ENCODE assay signal across 10 mouse cellular contexts in genomic region chr9:46067691-46068090, GRCm38 (mm10). TPM values are rescaled to one million over a fixed set of nuclear protein-coding genes. Genes with fewer than 3 reads are reported as not detected.
DNase-seq lines count a peak whose midpoint lies in the region; ATAC-seq and TF ChIP-seq lines count a peak whose summit lies in the region.
"Had no signal": no experiment of that assay in that cellular context is flagged by ENCODE, and none has a peak within 500 bp of the region (broad histone marks: within the 10 kb centered on the region; RNA-seq: fewer than 3 reads in every experiment).

No protein-coding gene starts in this region.

- ATAC-seq in hindbrain, embryonic 14.5 days (ENCODE audit: low FRiP score): no peak
- no peak for ATAC-seq in embryonic facial prominence, embryonic 11.5 days (replicated peaks; ENCODE audit: insufficient number of reproducible peaks, low FRiP score, low TSS enrichment, low read depth)

- H3K27ac ChIP-seq in hindbrain, embryonic 10.5 days: no peak overlapping the region
- no peak overlapping the region for H3K27ac ChIP-seq in hindbrain, embryonic 14.5 days
- no peak overlapping the region for H3K27ac ChIP-seq in embryonic facial prominence, embryonic 11.5 days (replicated peaks; ENCODE audit: low read depth, low read length)
- H3K27ac ChIP-seq in liver, adult 2 months (replicated peaks; ENCODE audit: insufficient read depth, low read depth, low read length): peak overlapping the region; percentile 63
- H3K27ac ChIP-seq in heart, adult 2 months: no peak overlapping the region
- H3K27ac ChIP-seq: neural tube, embryonic 12.5 days had no signal

- H3K4me2 ChIP-seq in hindbrain, embryonic 14.5 days (replicated peaks): no peak overlapping the region
- H3K4me2 ChIP-seq in embryonic facial prominence, embryonic 11.5 days (ENCODE audit: low read depth, low read length): no peak overlapping the region
- H3K4me2 ChIP-seq: neural tube, embryonic 12.5 days had no signal

- no peak for TF ChIP-seq CTCF in liver, adult 2 months (IDR thresholded peaks at IDR 0.05; ENCODE audit: low read depth, low read length)
- no peak for TF ChIP-seq CTCF in heart, adult 2 months (IDR thresholded peaks at IDR 0.05)

- H3K79me2 ChIP-seq in liver, adult 2 months (ENCODE audit: control insufficient read depth, insufficient read depth, low read length): peaks cover 55% of the 10 kb centered on the region
- peaks cover 21% of the 10 kb centered on the region for H3K79me2 ChIP-seq in heart, adult 2 months (replicated peaks; ENCODE audit: control insufficient read depth, insufficient read depth, low read length)

- H3K4me3 ChIP-seq in hindbrain, embryonic 10.5 days: no peak overlapping the region
- no peak overlapping the region for H3K4me3 ChIP-seq in hindbrain, embryonic 14.5 days (replicated peaks; ENCODE audit: low read length)
- H3K4me3 ChIP-seq in embryonic facial prominence, embryonic 11.5 days (ENCODE audit: low read depth, low read length): no peak overlapping the region
- H3K4me3 ChIP-seq in liver, adult 2 months (ENCODE audit: insufficient read depth, low read depth, low read length): no peak overlapping the region
- no peak overlapping the region for H3K4me3 ChIP-seq in heart, adult 2 months
- H3K4me3 ChIP-seq: neural tube, embryonic 12.5 days had no signal

- no peak for TF ChIP-seq EP300 in heart, adult 2 months (IDR thresholded peaks at IDR 0.05; ENCODE audit: insufficient read depth, low read depth, low read length)

- intact Hi-C loops in heart, adult 2 months (cut with DNase I): no loop called here

- H3K9me3 ChIP-seq in hindbrain, embryonic 10.5 days: no peaks in the 10 kb centered on the region
- H3K9me3 ChIP-seq in hindbrain, embryonic 14.5 days (ENCODE audit: control insufficient read depth, low read length): no peaks in the 10 kb centered on the region
- H3K9me3 ChIP-seq in embryonic facial prominence, embryonic 11.5 days (replicated peaks; ENCODE audit: control insufficient read depth, low read length): no peaks in the 10 kb centered on the region
- H3K9me3 ChIP-seq: neural tube, embryonic 12.5 days had no signal

- 69% methylated on average over 7 of the region's 7 CpGs for WGBS in hindbrain, embryonic 10.5 days
- WGBS in hindbrain, embryonic 14.5 days: 79% methylated on average over 7 of the region's 7 CpGs
- WGBS in embryonic facial prominence, embryonic 11.5 days: 47% methylated on average over 7 of the region's 7 CpGs
- WGBS in liver, adult 2 months: 40% methylated on average over 7 of the region's 7 CpGs
- WGBS in heart, adult 2 months: 61% methylated on average over 7 of the region's 7 CpGs

- peak; percentile 15 for DNase-seq in hindbrain, embryonic 10.5 days (ENCODE audit: low spot score)
- DNase-seq in hindbrain, embryonic 14.5 days (ENCODE audit: low spot score): no peak
- peak; percentile 50 for DNase-seq in embryonic facial prominence, embryonic 11.5 days (ENCODE audit: low spot score)
- DNase-seq in liver, adult 2 months (ENCODE audit: extremely low read depth, low read depth, low spot score): peak; percentile 71
- DNase-seq in retina, embryonic 14.5 days (ENCODE audit: low spot score): peak; percentile 24
- no peak for DNase-seq in heart, adult 2 months
- no peak for DNase-seq in frontal cortex, adult 2 months (ENCODE audit: extremely low spot score in 1 of 2, low spot score in 1 of 2)
- no peak for DNase-seq in layer of hippocampus, adult 9-10 months (ENCODE audit: low spot score)
- DNase-seq: cerebellum, adult 2 months had no signal

- no peaks in the 10 kb centered on the region for H3K36me3 ChIP-seq in hindbrain, embryonic 10.5 days
- H3K36me3 ChIP-seq in hindbrain, embryonic 14.5 days (replicated peaks; ENCODE audit: control insufficient read depth, insufficient read depth): no peaks in the 10 kb centered on the region
- no peaks in the 10 kb centered on the region for H3K36me3 ChIP-seq in embryonic facial prominence, embryonic 11.5 days (replicated peaks; ENCODE audit: control insufficient read depth, insufficient read depth, low read depth, low read length)
- no peaks in the 10 kb centered on the region for H3K36me3 ChIP-seq in liver, adult 2 months (ENCODE audit: control insufficient read depth, insufficient read depth, low read length)
- peaks cover 9% of the 10 kb centered on the region for H3K36me3 ChIP-seq in heart, adult 2 months (ENCODE audit: control insufficient read depth, insufficient read depth, low read length)
- H3K36me3 ChIP-seq: neural tube, embryonic 12.5 days had no signal

- no peaks in the 10 kb centered on the region for H3K27me3 ChIP-seq in hindbrain, embryonic 10.5 days (ENCODE audit: insufficient read depth, poor library complexity, severe bottlenecking)
- H3K27me3 ChIP-seq in hindbrain, embryonic 14.5 days (ENCODE audit: control insufficient read depth, insufficient read depth, low read length): no peaks in the 10 kb centered on the region
- no peaks in the 10 kb centered on the region for H3K27me3 ChIP-seq in embryonic facial prominence, embryonic 11.5 days (ENCODE audit: control insufficient read depth, insufficient read depth, low read length)
- no peaks in the 10 kb centered on the region for H3K27me3 ChIP-seq in liver, adult 2 months (ENCODE audit: control insufficient read depth, insufficient read depth, low read length)
- H3K27me3 ChIP-seq in heart, adult 2 months (ENCODE audit: control insufficient read depth, insufficient read depth, low read length): no peaks in the 10 kb centered on the region
- H3K27me3 ChIP-seq: neural tube, embryonic 12.5 days had no signal

- peaks cover 19% of the 10 kb centered on the region for H3K4me1 ChIP-seq in hindbrain, embryonic 10.5 days (replicated peaks)
- H3K4me1 ChIP-seq in hindbrain, embryonic 14.5 days (replicated peaks; ENCODE audit: control insufficient read depth, insufficient read depth, low read length): peaks cover 8% of the 10 kb centered on the region
- no peaks in the 10 kb centered on the region for H3K4me1 ChIP-seq in embryonic facial prominence, embryonic 11.5 days (ENCODE audit: control insufficient read depth, insufficient read depth, low read length)
- peaks cover 20% of the 10 kb centered on the region for H3K4me1 ChIP-seq in liver, adult 2 months (ENCODE audit: control insufficient read depth, insufficient read depth, low read length)
- peaks cover 20% of the 10 kb centered on the region for H3K4me1 ChIP-seq in heart, adult 2 months (ENCODE audit: control insufficient read depth, insufficient read depth, low read length)

- no peak for TF ChIP-seq POLR2A in liver, adult 2 months (IDR thresholded peaks at IDR 0.05; ENCODE audit: extremely low read depth, insufficient read depth, low read length)
- no peak for TF ChIP-seq POLR2A in heart, adult 2 months (IDR thresholded peaks at IDR 0.05; ENCODE audit: insufficient read depth, low read depth, low read length)

- H3K9ac ChIP-seq in hindbrain, embryonic 14.5 days: no peak overlapping the region
- no peak overlapping the region for H3K9ac ChIP-seq in embryonic facial prominence, embryonic 11.5 days (replicated peaks; ENCODE audit: low read length)
- H3K9ac ChIP-seq in liver, adult 2 months (ENCODE audit: low read depth, low read length): no peak overlapping the region
- no peak overlapping the region for H3K9ac ChIP-seq in heart, adult 2 months (ENCODE audit: low read depth, low read length)
- H3K9ac ChIP-seq: neural tube, embryonic 12.5 days had no signal

RNA-seq across cellular contexts. Expression of gene Sik3, which starts 55.1 kb away (rescaled TPM):
- polyA plus RNA-seq in hindbrain, embryonic 10.5 days (2016; fragmentation: Nextera tagmentation; extraction: Ambion mirVana): 6.1 and 7.1 TPM in 2 replicates
- polyA plus RNA-seq in hindbrain, embryonic 14.5 days (2014; fragmentation: Nextera tagmentation; extraction: Ambion mirVana): 10.9 and 11.0 TPM in 2 replicates
- polyA plus RNA-seq in embryonic facial prominence, embryonic 11.5 days (2014; fragmentation: Nextera tagmentation; extraction: Ambion mirVana): 6.9 and 8.2 TPM in 2 replicates
- 14.1 and 17.3 TPM in 2 replicates for total RNA-seq in liver, adult 2 months (2014; rRNA removed)
- polyA plus RNA-seq in liver, adult 2 months (2012; rRNA removed): 14.9 and 16.5 TPM in 2 replicates
- total RNA-seq in heart, adult 2 months (2021): 10 to 100 TPM; 62.1 to 81.1 TPM
- polyA plus RNA-seq in heart, adult 2 months (2012; rRNA removed): 30.7 and 32.1 TPM in 2 replicates
- 54.9 and 56.6 TPM in 2 replicates for polyA plus RNA-seq in frontal cortex, adult 2 months (2012; rRNA removed)

RNA-seq across cellular contexts. Expression of gene Pafah1b2, which starts 55.2 kb away (rescaled TPM):
- polyA plus RNA-seq in hindbrain, embryonic 10.5 days (2016; fragmentation: Nextera tagmentation; extraction: Ambion mirVana): 275 and 282 TPM in 2 replicates
- polyA plus RNA-seq in hindbrain, embryonic 14.5 days (2014; fragmentation: Nextera tagmentation; extraction: Ambion mirVana): 289 and 303 TPM in 2 replicates
- polyA plus RNA-seq in embryonic facial prominence, embryonic 11.5 days (2014; fragmentation: Nextera tagmentation; extraction: Ambion mirVana): 227 and 229 TPM in 2 replicates
- 14.6 and 14.8 TPM in 2 replicates for total RNA-seq in liver, adult 2 months (2014; rRNA removed)
- 12.0 and 14.2 TPM in 2 replicates for polyA plus RNA-seq in liver, adult 2 months (2012; rRNA removed)
- total RNA-seq in heart, adult 2 months (2021): 10 to 100 TPM; 46.0 to 49.0 TPM
- 17.1 and 28.8 TPM in 2 replicates for polyA plus RNA-seq in heart, adult 2 months (2012; rRNA removed)
- 99.0 and 106 TPM in 2 replicates for polyA plus RNA-seq in frontal cortex, adult 2 months (2012; rRNA removed)

Comparison
In these comparisons a context has a peak if more than half of its experiments do, and no peak if none do; other contexts are left out.
1. DNase-seq: peak in hindbrain, embryonic 10.5 days (single experiment), embryonic facial prominence, embryonic 11.5 days (single experiment), liver, adult 2 months (single experiment) and retina, embryonic 14.5 days (single experiment); none in hindbrain, embryonic 14.5 days (single experiment), heart, adult 2 months (0 of 2), frontal cortex, adult 2 months (0 of 2) and layer of hippocampus, adult 9-10 months (single experiment).